Mouse (Mus musculus) stomach, postnatal 0 days (tissue): ENCODE data around the gene Tsc22d4.

Experiments used
- CTCF ChIP-seq: IDR thresholded peaks from 2 replicates; pipeline ENCODE4 v1.5.1; 2016; ENCODE audit warnings: antibody characterized with exemption, low read depth, mild to moderate bottlenecking, moderate library complexity
- EP300 ChIP-seq: optimal IDR thresholded peaks from 2 replicates; pipeline ENCODE3; 2016; ENCODE audit warnings: antibody characterized with exemption

- TF ChIP-seq CTCF: no peak
- no peak for TF ChIP-seq EP300
Observed at GRCm38 (mm10) chr5:137695930-137696329, 49.6 kb upstream of the Tsc22d4 start.
